Mouse (Mus musculus): ENCODE results near the gene Phf21a.

GRCm38 (mm10) chr2:92395535-92395934, 302.6 kb downstream of the Phf21a start:
- TF ChIP-seq POLR2A (IDR thresholded peaks at IDR 0.05; ENCODE audit: borderline replicate concordance, extremely low read depth, insufficient read depth, insufficient read length, poor library complexity, severe bottlenecking) (no peak), CTCF (IDR thresholded peaks at IDR 0.05; ENCODE audit: borderline replicate concordance, extremely low read depth, insufficient read depth, insufficient read length) (no peak)
